Mouse (Mus musculus) stomach, embryonic 15.5 days (tissue): ENCODE data around the gene Il10. TPM values are rescaled to one million over a fixed set of nuclear protein-coding genes. Genes with fewer than 3 reads are reported as not detected.
"Not testable (repeated sequence)": the region's sequence is repeated elsewhere in the genome, so short reads cannot be mapped to it uniquely, and the experiment has no call there.

ENCODE experiments used
- ATAC-seq: fragments of 200-750 bp; cut with Nextera tagmentation; 2 replicates; pipeline ENCODE4 v1.8.0; 2017; ENCODE audit warnings: low read depth, moderate number of reproducible peaks, moderate TSS enrichment; ENCODE audit not compliant: insufficient read depth, low FRiP score
- H3K27ac ChIP-seq: fragments of 300-500 bp; sonication (generic); 2 replicates; pipeline ENCODE4 v1.5.1; 2015; ENCODE audit warnings: mild to moderate bottlenecking, inconsistent platforms
- H3K27me3 ChIP-seq: fragments of 300-500 bp; sonication (generic); replicated peaks from 2 replicates; pipeline ENCODE4 v1.6.1; 2015; ENCODE audit warnings: inconsistent platforms
- H3K36me3 ChIP-seq: fragments of 300-500 bp; sonication (generic); 2 replicates; pipeline ENCODE4 v1.6.1; 2015; ENCODE audit warnings: inconsistent platforms
- H3K4me1 ChIP-seq: fragments of 300-500 bp; sonication (generic); 2 replicates; pipeline ENCODE4 v1.6.1; 2015; ENCODE audit warnings: inconsistent platforms
- H3K4me2 ChIP-seq: fragments of 300-500 bp; sonication (generic); 2 replicates; pipeline ENCODE4 v1.6.1; 2015; ENCODE audit warnings: mild to moderate bottlenecking, inconsistent platforms
- H3K4me3 ChIP-seq: fragments of 300-500 bp; sonication (generic); replicated peaks from 2 replicates; pipeline ENCODE4 v1.5.1; 2015; ENCODE audit warnings: inconsistent platforms
- H3K9ac ChIP-seq: fragments of 300-500 bp; sonication (generic); 2 replicates; pipeline ENCODE4 v1.6.1; 2015; ENCODE audit warnings: inconsistent platforms
- H3K9me3 ChIP-seq: fragments of 300-500 bp; sonication (generic); 2 replicates; pipeline ENCODE4 v1.6.1; 2016; ENCODE audit warnings: inconsistent platforms
- WGBS: fragments of 180-500 bp; shearing (Covaris S2); methylation state at CpG from one replicate; pipeline ENCODE4 v1.1.7; 2015; 5-methylcytosine and 5-hydroxymethylcytosine counted together
- polyA plus RNA-seq: library from polyadenylated mRNA; unstranded; fragments of >200 nt; fragmentation: Nextera tagmentation; extraction: Ambion mirVana; gene quantifications from 2 replicates; pipeline ENCODE4 v1.2.1, GENCODE M21; 2015

Gene Il10
- polyA plus RNA-seq, 1 experiment from 2014 or later, result not detected

DNA sequence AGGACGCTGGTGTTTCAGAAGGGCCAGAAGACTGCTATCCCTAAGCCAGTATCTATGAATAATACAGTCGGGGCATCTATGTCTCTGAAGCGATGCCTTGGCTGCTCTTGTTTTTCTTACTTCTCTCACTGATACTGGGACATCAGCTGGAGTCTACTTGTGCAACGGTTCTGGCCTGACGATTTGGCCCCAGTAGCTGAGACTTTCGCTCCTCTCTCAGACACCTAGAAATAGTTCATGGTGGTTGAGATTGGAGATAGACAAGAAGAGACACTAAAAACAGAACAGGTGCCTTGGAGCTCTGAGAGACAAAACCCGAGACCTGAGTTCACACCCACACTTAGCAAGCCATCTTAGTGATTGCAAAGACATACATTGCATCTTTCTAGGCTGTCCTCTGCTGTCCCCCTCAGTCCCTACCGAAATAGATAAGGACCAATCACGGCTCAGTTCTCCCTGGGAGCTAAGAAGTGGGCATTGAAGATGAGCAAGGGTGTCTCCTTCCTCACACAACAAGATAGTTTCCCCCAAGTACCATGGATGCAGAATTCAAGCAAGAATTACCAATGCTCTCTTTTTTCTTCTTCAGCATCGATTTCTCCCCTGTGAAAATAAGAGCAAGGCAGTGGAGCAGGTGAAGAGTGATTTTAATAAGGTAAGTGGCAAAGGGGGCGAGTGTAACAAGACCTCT lies 2.4 kb downstream of the Il10 start:
- no peak overlapping the region for H3K4me2 ChIP-seq
- no peaks in the 10 kb centered on the region for H3K4me1 ChIP-seq
- no peaks in the 10 kb centered on the region for H3K9me3 ChIP-seq
- no peaks in the 10 kb centered on the region for H3K27me3 ChIP-seq
- H3K9ac ChIP-seq, result no peak overlapping the region
- H3K36me3 ChIP-seq, result no peaks in the 10 kb centered on the region
- no peak overlapping the region for H3K4me3 ChIP-seq
- ATAC-seq, result no peak
- 78% methylated on average over 11 of the region's 11 CpGs for WGBS
- no peak overlapping the region for H3K27ac ChIP-seq

DNA sequence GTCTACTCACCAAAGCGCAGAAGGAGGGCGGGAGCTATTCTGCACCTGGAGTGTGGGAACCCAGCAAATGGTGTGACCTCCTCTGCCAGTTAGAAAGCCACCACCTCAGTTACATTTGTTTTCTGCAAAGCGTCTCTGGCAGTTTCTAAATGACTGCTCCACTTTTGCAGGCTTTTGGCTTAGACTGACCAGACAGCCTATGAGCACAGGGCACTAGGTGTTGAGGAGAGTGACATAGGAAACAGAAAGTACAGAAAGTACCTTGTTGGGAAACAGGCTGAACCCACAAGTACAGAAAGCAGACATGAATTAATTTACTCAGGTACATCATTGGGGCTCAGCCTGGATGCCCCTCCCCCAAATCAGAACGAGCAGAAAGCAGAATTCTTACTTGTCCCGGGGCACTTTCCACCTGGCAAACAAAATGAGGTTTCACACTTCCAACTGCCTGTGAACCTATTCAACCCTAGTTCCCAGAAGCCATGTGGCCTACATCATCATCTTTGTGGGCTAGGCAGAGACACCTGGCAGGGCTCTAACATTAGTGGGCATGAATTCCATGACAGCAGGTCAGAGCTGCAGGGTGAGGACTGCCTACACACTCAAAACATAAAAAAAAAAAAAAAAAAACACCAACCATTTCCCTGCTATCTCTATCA lies 3.1 kb downstream of the Il10 start:
- no peak overlapping the region for H3K4me2 ChIP-seq
- no peak overlapping the region for H3K27ac ChIP-seq
- H3K36me3 ChIP-seq, result no peaks in the 10 kb centered on the region
- H3K27me3 ChIP-seq, result no peaks in the 10 kb centered on the region
- ATAC-seq, result no peak
- H3K4me1 ChIP-seq, result no peaks in the 10 kb centered on the region
- H3K9me3 ChIP-seq, result no peaks in the 10 kb centered on the region
- no peak overlapping the region for H3K4me3 ChIP-seq
- WGBS, result 43% methylated on average over 5 of the region's 5 CpGs
- no peak overlapping the region for H3K9ac ChIP-seq

DNA sequence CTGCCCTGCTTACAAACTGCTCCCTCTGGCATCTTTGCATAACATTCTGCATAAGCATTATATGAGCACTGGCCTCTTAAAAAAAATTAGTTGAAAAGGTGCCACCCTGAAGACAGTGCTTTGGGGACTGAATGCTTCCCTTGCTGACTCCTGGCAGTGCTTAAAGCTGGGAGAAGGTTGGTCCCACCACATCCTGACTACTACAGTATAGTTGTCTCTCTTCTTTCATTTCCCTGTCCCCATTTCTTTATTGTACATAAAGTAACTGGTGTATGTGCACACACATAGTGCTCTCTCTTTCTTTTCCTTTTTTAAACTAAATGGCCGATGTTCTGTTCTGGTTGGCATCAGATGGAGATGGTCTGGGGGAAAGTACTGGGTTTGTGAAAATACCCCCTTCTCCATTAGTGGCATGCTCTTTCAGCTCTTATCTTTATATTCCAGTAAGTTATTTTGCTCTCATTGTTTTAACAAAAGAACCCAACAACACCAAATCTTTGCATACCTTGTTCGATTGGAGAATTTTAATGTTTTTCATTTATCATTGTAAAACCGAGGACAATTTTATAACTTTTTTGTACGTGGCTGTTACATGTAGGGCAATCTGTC lies 3.7 kb downstream of the Il10 start:
- H3K36me3 ChIP-seq, H3K9ac ChIP-seq, H3K4me3 ChIP-seq, H3K4me1 ChIP-seq, H3K27ac ChIP-seq, ATAC-seq, H3K4me2 ChIP-seq, H3K9me3 ChIP-seq, H3K27me3 ChIP-seq: not testable (repeated sequence)
- 78% methylated on average over 4 of the region's 4 CpGs for WGBS

DNA sequence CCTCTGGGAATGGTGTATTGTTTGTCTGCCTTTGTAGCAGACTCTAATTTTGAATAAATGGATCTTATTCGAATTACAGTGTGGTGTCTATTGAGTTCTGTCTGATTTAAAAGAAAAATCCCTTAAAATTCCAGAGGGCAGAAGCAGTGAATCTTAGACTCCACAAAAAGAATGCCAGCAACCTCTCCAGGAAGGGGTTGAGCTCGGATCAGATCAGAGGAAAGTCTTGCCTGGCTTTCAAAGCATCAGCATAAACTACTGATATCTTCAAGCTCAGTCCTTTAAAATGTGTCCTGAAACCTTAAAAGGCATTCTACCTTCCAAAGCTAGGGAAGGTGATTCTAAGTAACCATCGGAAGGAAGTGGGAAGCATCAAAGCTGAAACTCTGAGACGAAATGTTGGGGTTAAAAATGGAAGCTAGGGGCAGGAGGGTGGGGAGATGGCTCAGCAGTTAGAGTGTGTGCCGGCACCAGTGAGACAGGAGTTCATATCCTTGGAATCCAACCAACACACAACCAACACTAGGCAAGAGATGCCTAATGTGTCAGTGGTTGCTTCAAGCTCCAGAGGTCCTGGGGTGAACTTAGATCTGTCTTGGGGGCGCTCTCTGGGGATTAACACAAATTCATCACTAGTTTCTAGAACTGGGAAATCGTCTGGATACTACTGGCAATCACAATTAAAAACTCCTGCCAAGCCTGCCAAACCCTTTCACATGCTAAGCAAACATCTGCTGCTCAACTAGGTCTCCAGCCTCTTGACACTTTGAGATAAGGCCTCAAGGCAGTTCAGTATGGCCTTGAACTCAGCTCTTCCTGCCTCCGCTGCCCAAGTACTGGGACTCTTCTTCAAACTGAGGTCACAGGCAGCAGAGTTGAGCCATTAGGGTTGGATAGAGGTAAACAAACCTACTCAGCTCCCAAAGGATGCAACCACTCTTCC lies 5.5 kb downstream of the Il10 start:
- H3K9ac ChIP-seq, result no peak overlapping the region
- 66% methylated on average over 8 of the region's 8 CpGs for WGBS
- no peak overlapping the region for H3K4me3 ChIP-seq
- no peaks in the 10 kb centered on the region for H3K36me3 ChIP-seq
- no peaks in the 10 kb centered on the region for H3K4me1 ChIP-seq
- no peaks in the 10 kb centered on the region for H3K9me3 ChIP-seq
- H3K4me2 ChIP-seq, result no peak overlapping the region
- no peaks in the 10 kb centered on the region for H3K27me3 ChIP-seq
- H3K27ac ChIP-seq, result no peak overlapping the region
- no peak for ATAC-seq

DNA sequence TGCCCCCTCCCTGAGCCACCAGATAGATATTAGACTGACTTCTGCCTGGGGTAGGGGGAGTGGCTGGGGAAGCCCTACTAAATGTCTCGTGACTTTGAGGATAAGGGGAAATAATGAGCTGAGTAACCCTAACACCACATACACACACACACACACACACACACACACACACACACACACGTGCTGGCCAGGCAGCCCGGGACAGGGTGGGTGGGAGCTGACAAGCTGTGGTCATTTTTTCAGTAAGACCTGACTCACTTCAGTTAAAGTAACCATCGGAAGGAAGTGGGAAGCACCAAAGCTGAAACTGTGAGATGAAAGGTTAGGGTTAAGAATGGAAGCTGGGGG lies 6.2 kb downstream of the Il10 start:
- Histone ChIP-seq H3K36me3 (no peaks in the 10 kb centered on the region), H3K9ac (no peak overlapping the region), H3K4me1 (no peaks in the 10 kb centered on the region), H3K4me3 (no peak overlapping the region), H3K4me2 (no peak overlapping the region), H3K9me3 (no peaks in the 10 kb centered on the region), H3K27me3 (no peaks in the 10 kb centered on the region), H3K27ac (no peak overlapping the region)
- no peak for ATAC-seq
- 60% methylated on average over 4 of the region's 4 CpGs for WGBS

DNA sequence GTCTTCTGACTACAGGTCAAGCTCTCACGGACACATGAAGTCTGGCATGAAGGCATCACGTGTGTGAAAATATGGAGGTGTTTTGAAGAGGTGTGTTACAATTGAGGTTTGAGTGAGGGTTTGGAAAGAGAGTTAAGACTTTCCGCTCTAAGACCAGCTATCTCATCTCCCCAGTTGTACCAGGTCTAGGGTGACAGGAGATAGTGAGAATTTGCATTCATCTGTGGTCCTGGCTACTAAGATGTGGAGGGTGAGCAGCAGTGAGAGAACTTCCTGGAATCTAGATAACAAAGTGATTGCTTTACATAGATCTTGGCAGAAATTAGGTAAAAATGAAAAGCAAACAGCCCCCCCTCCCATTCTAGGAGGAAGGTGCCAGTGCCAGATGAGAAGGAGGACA lies 9.6 kb downstream of the Il10 start:
- Histone ChIP-seq H3K27ac (no peak overlapping the region), H3K9me3 (no peaks in the 10 kb centered on the region), H3K4me3 (no peak overlapping the region), H3K4me2 (no peak overlapping the region), H3K36me3 (no peaks in the 10 kb centered on the region), H3K9ac (no peak overlapping the region), H3K4me1 (no peaks in the 10 kb centered on the region), H3K27me3 (no peaks in the 10 kb centered on the region)
- no peak for ATAC-seq
- WGBS, result 77% methylated on average over 3 of the region's 3 CpGs

DNA sequence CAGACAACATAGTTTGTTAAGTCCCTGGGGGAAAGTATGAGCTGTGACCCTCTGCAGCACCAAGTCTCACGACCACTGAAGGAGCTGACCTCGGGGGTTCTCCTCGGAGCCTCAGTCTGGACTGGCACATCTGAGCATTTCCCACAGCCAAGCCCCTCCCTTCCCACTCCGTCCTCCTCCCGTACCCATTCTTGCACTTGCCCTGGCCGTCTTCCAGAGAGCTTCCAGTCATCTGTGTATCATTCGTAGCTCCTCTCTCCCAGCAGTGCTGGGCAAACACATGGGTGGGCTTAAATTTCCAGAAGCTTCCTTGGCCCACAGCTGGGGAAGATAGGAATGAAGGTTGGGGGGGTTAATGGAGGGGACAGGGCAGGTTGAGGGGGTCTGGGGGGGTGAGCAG lies 10.6 kb downstream of the Il10 start:
- Histone ChIP-seq H3K36me3 (no peaks in the 10 kb centered on the region), H3K9ac (no peak overlapping the region), H3K4me1 (no peaks in the 10 kb centered on the region), H3K27ac (no peak overlapping the region), H3K4me2 (no peak overlapping the region), H3K9me3 (no peaks in the 10 kb centered on the region), H3K27me3 (no peaks in the 10 kb centered on the region), H3K4me3 (no peak overlapping the region)
- no peak for ATAC-seq
- 40% methylated on average over 7 of the region's 7 CpGs for WGBS

DNA sequence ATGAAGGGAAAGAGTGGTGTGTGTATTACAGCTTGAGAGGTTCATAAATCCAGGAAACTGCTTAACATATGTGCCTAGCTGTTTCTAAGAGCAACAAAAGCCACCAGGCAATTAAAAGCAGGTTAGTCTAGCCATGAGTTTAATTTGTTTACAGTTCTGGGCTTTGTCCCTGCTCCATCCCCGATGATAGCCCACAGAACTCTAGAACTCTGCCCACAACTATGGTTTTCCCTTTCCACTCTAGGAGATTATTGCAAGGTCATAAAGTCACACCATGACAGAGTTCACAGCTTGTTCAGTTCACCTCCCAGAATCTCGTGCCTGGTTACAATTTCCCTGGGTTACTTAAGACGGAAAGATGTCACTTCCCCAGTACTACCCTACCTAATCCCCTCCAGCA lies 11.6 kb downstream of the Il10 start:
- no peak for ATAC-seq
- Histone ChIP-seq H3K27ac (no peak overlapping the region), H3K4me3 (no peak overlapping the region), H3K9me3 (no peaks in the 10 kb centered on the region), H3K4me2 (no peak overlapping the region), H3K9ac (no peak overlapping the region), H3K4me1 (no peaks in the 10 kb centered on the region), H3K27me3 (no peaks in the 10 kb centered on the region), H3K36me3 (no peaks in the 10 kb centered on the region)
- WGBS, result 33% methylated on average over 3 of the region's 3 CpGs

DNA sequence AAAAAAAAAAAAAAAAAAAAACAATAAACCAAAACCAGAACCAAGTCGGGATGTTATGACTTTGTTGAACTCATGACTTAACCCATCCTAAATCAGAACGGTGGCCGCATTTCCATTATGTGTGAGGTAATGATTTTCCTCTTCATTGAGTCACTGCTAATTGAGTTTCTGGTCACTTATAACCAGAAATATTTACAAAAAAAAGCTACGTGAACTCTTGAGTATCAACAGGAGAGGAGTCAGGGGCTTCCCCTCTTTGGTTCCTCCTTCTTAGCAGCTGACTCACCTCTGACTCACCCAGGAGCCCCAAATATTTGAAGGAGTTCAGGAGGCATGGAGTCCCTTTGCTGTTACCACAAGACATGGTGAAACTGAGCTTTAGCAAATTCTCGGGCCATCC lies 18.4 kb downstream of the Il10 start:
- Histone ChIP-seq H3K4me1 (no peaks in the 10 kb centered on the region), H3K27ac (no peak overlapping the region), H3K9ac (no peak overlapping the region), H3K36me3 (no peaks in the 10 kb centered on the region), H3K4me3 (no peak overlapping the region), H3K27me3 (no peaks in the 10 kb centered on the region), H3K4me2 (no peak overlapping the region), H3K9me3 (no peaks in the 10 kb centered on the region)
- no peak for ATAC-seq
- 89% methylated on average over 5 of the region's 5 CpGs for WGBS

DNA sequence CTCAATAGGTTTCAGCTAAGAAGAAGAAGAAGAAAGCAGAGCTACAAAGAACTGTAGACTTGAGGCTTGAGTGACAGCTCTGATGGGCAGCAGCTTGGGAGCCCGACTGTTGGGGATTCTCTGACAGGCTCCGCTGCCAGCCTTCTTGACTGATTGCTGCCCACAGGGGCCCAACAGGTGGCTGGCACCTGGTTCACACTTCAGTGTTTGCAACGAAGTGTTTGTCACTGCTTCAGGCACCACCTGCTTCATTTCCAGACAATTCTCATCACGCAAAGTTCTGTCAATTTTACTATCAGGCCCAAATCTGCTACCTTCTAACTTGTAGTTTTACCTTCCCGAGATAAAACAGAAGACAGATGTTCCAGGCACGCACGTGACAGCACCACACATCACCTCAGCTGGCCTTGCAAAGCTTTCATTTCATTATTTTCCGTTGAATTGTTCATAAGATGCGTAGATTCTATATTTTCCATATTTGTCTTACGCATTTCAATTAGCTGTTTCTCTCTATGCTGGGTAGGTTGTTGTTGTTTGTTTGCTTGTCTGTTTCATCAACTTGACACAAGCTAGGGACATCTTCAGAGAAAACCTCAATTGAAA lies 18.9 kb downstream of the Il10 start:
- no peak for ATAC-seq
- H3K27ac ChIP-seq, result no peak overlapping the region
- 79% methylated on average over 10 of the region's 10 CpGs for WGBS
- H3K27me3 ChIP-seq, result no peaks in the 10 kb centered on the region
- H3K4me2 ChIP-seq, result no peak overlapping the region
- no peak overlapping the region for H3K9ac ChIP-seq
- H3K4me1 ChIP-seq, result no peaks in the 10 kb centered on the region
- no peaks in the 10 kb centered on the region for H3K36me3 ChIP-seq
- H3K9me3 ChIP-seq, result no peaks in the 10 kb centered on the region
- no peak overlapping the region for H3K4me3 ChIP-seq

DNA sequence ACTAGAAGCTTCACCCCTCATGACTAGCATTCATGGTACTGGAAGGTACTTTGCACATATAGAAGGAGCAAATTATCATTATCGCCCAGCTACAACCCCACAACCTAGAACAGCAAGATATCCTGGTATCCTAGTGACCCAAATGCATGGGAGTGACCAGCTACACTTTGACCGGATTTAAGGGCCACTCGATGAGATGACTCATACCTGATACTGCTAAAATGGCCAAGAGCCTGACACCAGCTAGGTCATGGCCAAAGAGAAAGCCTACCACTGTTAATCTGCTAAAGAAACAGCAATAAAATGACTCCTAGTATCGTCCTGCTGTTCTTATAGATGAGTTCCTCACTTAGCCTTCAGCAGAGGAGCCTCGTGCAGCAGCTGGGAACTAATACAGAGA lies 19.8 kb downstream of the Il10 start:
- no peaks in the 10 kb centered on the region for H3K4me1 ChIP-seq
- ATAC-seq, result no peak
- no peaks in the 10 kb centered on the region for H3K36me3 ChIP-seq
- H3K4me3 ChIP-seq, result no peak overlapping the region
- H3K27ac ChIP-seq, result no peak overlapping the region
- 90% methylated on average over 5 of the region's 5 CpGs for WGBS
- H3K4me2 ChIP-seq, result no peak overlapping the region
- H3K9me3 ChIP-seq, result no peaks in the 10 kb centered on the region
- no peak overlapping the region for H3K9ac ChIP-seq
- H3K27me3 ChIP-seq, result no peaks in the 10 kb centered on the region
